Comparison of ENCODE assay signal across 41 mouse cellular contexts in the genomic region with DNA sequence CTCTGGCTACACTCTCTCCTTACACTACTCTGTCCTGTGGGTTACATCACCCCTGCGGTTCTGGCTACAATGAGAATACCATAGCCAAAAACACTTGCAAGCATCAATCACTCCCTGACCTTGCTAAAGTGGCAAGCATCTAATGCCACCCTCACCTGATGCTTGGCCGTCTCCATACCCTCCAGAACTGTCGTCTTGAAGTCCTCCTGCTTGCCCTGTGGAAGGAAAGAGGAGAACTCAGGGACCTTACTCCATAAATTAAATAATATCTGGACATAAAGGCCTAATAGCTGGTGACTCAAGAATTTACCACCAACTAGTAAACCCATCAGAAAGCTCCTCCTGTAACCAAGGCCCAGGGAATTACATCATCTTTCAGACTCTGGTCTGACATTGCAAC. TPM values are rescaled to one million over a fixed set of nuclear protein-coding genes. Genes with fewer than 3 reads are reported as not detected.
"Had no signal": no experiment of that assay in that cellular context is flagged by ENCODE, and none has a peak within 500 bp of the region (broad histone marks: within the 10 kb centered on the region; RNA-seq: fewer than 3 reads in every experiment).

No protein-coding gene starts in this region.

- ATAC-seq: hindbrain, embryonic 16.5 days; intestine, embryonic 16.5 days had no signal

- DNase-seq: gastrocnemius, adult 2 months; gastrocnemius, postnatal 10 days; gastrocnemius, postnatal 25 days; heart, adult 2 months; heart, postnatal 10 days; heart, postnatal 4 days; kidney, adult 11 months; kidney, adult 2 months; kidney, adult 9 months; kidney, postnatal 14 days; kidney, postnatal 36 days; liver; liver, embryonic 13.5 days had no signal

- H3K4me1 ChIP-seq: limb, embryonic 10.5 days had no signal

- H3K27ac ChIP-seq: gastrocnemius, adult 2 months; heart, adult 2 months; heart, embryonic 10.5 days; hindbrain, embryonic 10.5 days; hindbrain, embryonic 12.5 days; hindbrain, embryonic 14.5 days; kidney, embryonic 15.5 days; kidney, postnatal 0 days; left cerebral cortex, adult 2 months; limb, embryonic 10.5 days; limb, embryonic 12.5 days; liver, embryonic 13.5 days; liver, embryonic 15.5 days had no signal

- H3K4me3 ChIP-seq: gastrocnemius, adult 2 months; heart, adult 2 months; heart, embryonic 10.5 days; heart, embryonic 12.5 days; hindbrain, embryonic 10.5 days; hindbrain, embryonic 12.5 days; kidney, embryonic 15.5 days; left cerebral cortex, adult 2 months; limb, embryonic 10.5 days; limb, embryonic 12.5 days; liver, embryonic 13.5 days; liver, embryonic 15.5 days had no signal

- H3K4me2 ChIP-seq: heart, embryonic 12.5 days; hindbrain, embryonic 12.5 days; hindbrain, embryonic 14.5 days; kidney, embryonic 15.5 days; limb, embryonic 12.5 days; liver, embryonic 11.5 days; liver, embryonic 13.5 days; liver, embryonic 15.5 days had no signal

- H3K36me3 ChIP-seq: liver, embryonic 15.5 days had no signal

- H3K9ac ChIP-seq: heart, embryonic 12.5 days; hindbrain, embryonic 12.5 days; hindbrain, embryonic 14.5 days; kidney, embryonic 15.5 days; limb, embryonic 12.5 days; liver, embryonic 13.5 days; liver, embryonic 15.5 days had no signal

- H3K27me3 ChIP-seq: heart, embryonic 12.5 days; hindbrain, embryonic 12.5 days; kidney, embryonic 15.5 days; limb, embryonic 12.5 days; liver, embryonic 13.5 days; liver, embryonic 15.5 days had no signal

- H3K9me3 ChIP-seq: heart, embryonic 10.5 days; heart, embryonic 12.5 days; hindbrain, embryonic 10.5 days; hindbrain, embryonic 12.5 days; kidney, embryonic 15.5 days; limb, embryonic 10.5 days; limb, embryonic 12.5 days; liver, embryonic 13.5 days; liver, embryonic 15.5 days had no signal

RNA-seq across cellular contexts. Expression of a gene that starts 28.4 kb away (rescaled TPM):
- total RNA-seq: gastrocnemius, adult 2 months; gastrocnemius, postnatal 10 days; gastrocnemius, postnatal 25 days; gastrocnemius, postnatal 4 days; granulocyte monocyte progenitor cell, adult 5-6 weeks; heart, adult 2 months; heart, postnatal 10 days; heart, postnatal 25 days; heart, postnatal 4 days; layer of hippocampus, adult 18-20 months; layer of hippocampus, adult 8-10 months; layer of hippocampus, postnatal 10 days; layer of hippocampus, postnatal 25 days; left cerebral cortex, adult 2 months; left cerebral cortex, postnatal 14 days; left cerebral cortex, postnatal 36 days had no signal
- polyA plus RNA-seq: heart, adult 2 months; heart, embryonic 10.5 days; heart, embryonic 12.5 days; heart, embryonic 14.5 days; heart, embryonic 16.5 days; hindbrain, embryonic 10.5 days; hindbrain, embryonic 12.5 days; hindbrain, embryonic 14.5 days; hindbrain, embryonic 16.5 days; intestine, embryonic 14.5 days; intestine, embryonic 16.5 days; kidney, adult 2 months; kidney, embryonic 15.5 days; kidney, postnatal 0 days; large intestine, adult 2 months; limb, embryonic 10.5 days; limb, embryonic 12.5 days; limb, embryonic 14.5 days; liver, embryonic 11.5 days; liver, embryonic 13.5 days; liver, embryonic 15.5 days had no signal

RNA-seq across cellular contexts. Expression of a gene that starts 40.5 kb away (rescaled TPM):
- total RNA-seq: gastrocnemius, adult 2 months; gastrocnemius, postnatal 10 days; gastrocnemius, postnatal 25 days; gastrocnemius, postnatal 4 days; granulocyte monocyte progenitor cell, adult 5-6 weeks; heart, adult 2 months; heart, postnatal 10 days; heart, postnatal 25 days; heart, postnatal 4 days; layer of hippocampus, adult 18-20 months had no signal
- polyA plus RNA-seq: heart, embryonic 10.5 days; heart, embryonic 12.5 days; heart, embryonic 14.5 days; hindbrain, embryonic 10.5 days; intestine, embryonic 14.5 days; intestine, embryonic 16.5 days; kidney, adult 2 months; kidney, embryonic 15.5 days; kidney, postnatal 0 days; large intestine, adult 2 months; limb, embryonic 10.5 days; limb, embryonic 12.5 days; liver, embryonic 11.5 days; liver, embryonic 13.5 days; liver, embryonic 15.5 days had no signal
